Mouse (Mus musculus) CH12.LX (cell line): Measurements from ENCODE around the gene Cyp2j13.

Experiments used
- CTCF ChIP-seq, 2 experiments: IDR thresholded peaks in 1 of 2; conservative IDR thresholded peaks in 1 of 2; 2 replicates each; pipeline ENCODE4 v1.5.1; 2011 to 2012; ENCODE audit warnings: low read depth in 2 of 2, low read length in 2 of 2, improper control_type of control experiment in 1 of 2, inconsistent platforms in 1 of 2, mild to moderate bottlenecking in 1 of 2, moderate library complexity in 1 of 2
- EP300 ChIP-seq: IDR thresholded peaks from 2 replicates; pipeline ENCODE4 v1.6.1; 2011; ENCODE audit warnings: low read length, improper control_type of control experiment
- JUN ChIP-seq: IDR thresholded peaks from 2 replicates; pipeline ENCODE4 v1.6.1; 2011; ENCODE audit warnings: low read depth, mild to moderate bottlenecking, low read length, improper control_type of control experiment, moderate library complexity; ENCODE audit not compliant: insufficient read depth
- KAT2A ChIP-seq: IDR thresholded peaks from 2 replicates; pipeline ENCODE4 v1.6.1; 2012; ENCODE audit warnings: low read length, improper control_type of control experiment, inconsistent platforms; ENCODE audit not compliant: insufficient replicate concordance
- MAX ChIP-seq: IDR thresholded peaks from 2 replicates; pipeline ENCODE4 v1.6.1; 2011; ENCODE audit warnings: low read length, improper control_type of control experiment
- MAZ ChIP-seq: IDR thresholded peaks from 2 replicates; pipeline ENCODE4 v1.6.1; 2012; ENCODE audit warnings: low read depth, mild to moderate bottlenecking, inconsistent platforms, low read length, improper control_type of control experiment, moderate library complexity
- NELFE ChIP-seq: IDR thresholded peaks from 2 replicates; pipeline ENCODE4 v1.6.1; 2011; ENCODE audit warnings: low read depth, low read length, improper control_type of control experiment
- NRF1 ChIP-seq: IDR thresholded peaks from 2 replicates; pipeline ENCODE4 v1.6.1; 2014; ENCODE audit warnings: low read depth, mild to moderate bottlenecking, inconsistent platforms, low read length, improper control_type of control experiment, moderate library complexity
- POLR2A ChIP-seq: IDR thresholded peaks from 2 replicates; pipeline ENCODE4 v1.6.1; 2011; ENCODE audit warnings: low read depth, mild to moderate bottlenecking, improper control_type of control experiment, low read length
- TBP ChIP-seq: conservative IDR thresholded peaks from 2 replicates; pipeline ENCODE4 v1.6.1; 2011; ENCODE audit warnings: low read depth, low read length, improper control_type of control experiment
- USF1 ChIP-seq: IDR thresholded peaks from 2 replicates; pipeline ENCODE4 v1.6.1; 2014; ENCODE audit warnings: low read depth, mild to moderate bottlenecking, inconsistent platforms, low read length, improper control_type of control experiment
- ZC3H11A ChIP-seq: IDR thresholded peaks from 2 replicates; pipeline ENCODE4 v1.6.1; 2012; ENCODE audit warnings: low read depth, mild to moderate bottlenecking, inconsistent platforms, low read length, improper control_type of control experiment

GRCm38 (mm10) chr4:96016875-96017274 is 60.5 kb downstream of the Cyp2j13 start:
- no peak for TF ChIP-seq TBP
- TF ChIP-seq EP300: no peak
- no peak for TF ChIP-seq CTCF (conservative IDR thresholded peaks at IDR 0.05 in 1 of 2, IDR thresholded peaks at IDR 0.05 in 1 of 2; ENCODE audit: low read depth in 2 of 2, low read length in 2 of 2)
- TF ChIP-seq ZC3H11A: no peak
- no peak for TF ChIP-seq MAZ
- TF ChIP-seq KAT2A: no peak
- no peak for TF ChIP-seq POLR2A
- TF ChIP-seq NELFE: no peak
- no peak for TF ChIP-seq MAX
- no peak for TF ChIP-seq JUN
- no peak for TF ChIP-seq NRF1
- no peak for TF ChIP-seq USF1
